Mouse (Mus musculus): ENCODE data around the gene Nlrp6. TPM values are rescaled to one million over a fixed set of nuclear protein-coding genes. Genes with fewer than 3 reads are reported as not detected.
A peak's percentile ranks its signal among the peaks of the same experiment; 100 is the strongest.
"Not testable (repeated sequence)": the region's sequence is repeated elsewhere in the genome, so short reads cannot be mapped to it uniquely, and the experiment has no call there.

Nlrp6 gene
- polyA plus RNA-seq, 1 experiment from 2014 or later, result 0.08 TPM

- TF ChIP-seq CTCF (IDR thresholded peaks at IDR 0.05; ENCODE audit: low read depth), result no peak
- H3K9me3 ChIP-seq (ENCODE audit: low read depth, low read length), result no peaks in the 10 kb centered on the region
- H3K4me3 ChIP-seq (ENCODE audit: low read depth, low read length), result no peak overlapping the region
- H3K9ac ChIP-seq, result no peak overlapping the region
- no peaks in the 10 kb centered on the region for H3K27me3 ChIP-seq (ENCODE audit: insufficient read depth, low read length)
- no peak for ATAC-seq (ENCODE audit: insufficient read depth)
- H3K4me2 ChIP-seq, result no peak overlapping the region
- no peak for DNase-seq
- peak overlapping the region; percentile 68; the same call in 1 of the 2 replicates for H3K27ac ChIP-seq (ENCODE audit: low read depth)
- H3K4me1 ChIP-seq (ENCODE audit: insufficient read depth), result 0 out of 2 replicates have a peak, but pooled peaks cover 10% of the 10 kb centered on the region
- 25% methylated on average over 7 of the region's 7 CpGs for WGBS
- H3K36me3 ChIP-seq (ENCODE audit: insufficient read depth), result no peaks in the 10 kb centered on the region
Measured at GRCm38 (mm10) chr7:140970931-140971330, 50.2 kb downstream of the Nlrp6 start.

- Histone ChIP-seq H3K27me3 (ENCODE audit: insufficient read depth, low read length) (no peaks in the 10 kb centered on the region), H3K9ac (no peak overlapping the region), H3K4me2 (no peak overlapping the region), H3K27ac (ENCODE audit: low read depth) (peak overlapping the region; percentile 68; the same call in 1 of the 2 replicates), H3K4me1 (ENCODE audit: insufficient read depth) (0 out of 2 replicates have a peak, but pooled peaks cover 10% of the 10 kb centered on the region), H3K9me3 (ENCODE audit: low read depth, low read length) (no peaks in the 10 kb centered on the region), H3K4me3 (ENCODE audit: low read depth, low read length) (no peak overlapping the region), H3K36me3 (ENCODE audit: insufficient read depth) (no peaks in the 10 kb centered on the region)
- DNase-seq (peak; percentile 77), ATAC-seq (ENCODE audit: insufficient read depth) (peak; percentile 58)
- no peak for TF ChIP-seq CTCF (IDR thresholded peaks at IDR 0.05; ENCODE audit: low read depth)
- WGBS, result 37% methylated on average over 8 of the region's 8 CpGs
Measured at GRCm38 (mm10) chr7:140971479-140972171, 50.9 kb downstream of the Nlrp6 start.

- Histone ChIP-seq H3K36me3 (ENCODE audit: insufficient read depth) (no peaks in the 10 kb centered on the region), H3K27ac (ENCODE audit: low read depth) (no peak overlapping the region; the same call in 1 of the 2 replicates), H3K4me2 (no peak overlapping the region), H3K9ac (no peak overlapping the region), H3K4me1 (ENCODE audit: insufficient read depth) (0 out of 2 replicates have a peak, but pooled peaks cover 7% of the 10 kb centered on the region), H3K9me3 (ENCODE audit: low read depth, low read length) (no peaks in the 10 kb centered on the region), H3K4me3 (ENCODE audit: low read depth, low read length) (no peak overlapping the region), H3K27me3 (ENCODE audit: insufficient read depth, low read length) (no peaks in the 10 kb centered on the region)
- WGBS, result 45% methylated on average over 14 of the region's 14 CpGs
- no peak for TF ChIP-seq CTCF (IDR thresholded peaks at IDR 0.05; ENCODE audit: low read depth)
- DNase-seq (no peak), ATAC-seq (ENCODE audit: insufficient read depth) (no peak)
Measured at GRCm38 (mm10) chr7:140973396-140974165, 52.9 kb downstream of the Nlrp6 start.

DNA sequence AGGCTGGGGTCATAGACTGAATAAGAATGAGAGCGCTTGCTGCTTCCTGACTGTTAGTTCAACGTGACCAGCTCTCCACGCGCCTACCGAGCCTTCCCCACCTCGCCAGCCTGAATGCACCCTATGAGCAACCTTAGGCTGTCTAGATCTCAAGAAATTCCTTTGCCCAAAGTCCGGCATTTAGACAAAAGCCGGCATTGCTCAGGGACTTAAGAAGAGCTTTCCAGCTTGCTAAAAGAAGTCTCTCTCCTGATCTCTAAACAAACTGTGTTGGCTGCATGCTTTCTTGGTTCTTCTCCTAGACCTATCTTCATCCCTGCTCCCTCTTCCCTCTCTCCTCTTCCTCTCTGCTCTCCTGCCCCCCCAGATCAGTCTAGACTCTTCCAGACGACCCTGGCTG lies 54.2 kb downstream of the Nlrp6 start:
- Histone ChIP-seq H3K9me3 (ENCODE audit: low read depth, low read length) (no peaks in the 10 kb centered on the region), H3K36me3 (ENCODE audit: insufficient read depth) (no peaks in the 10 kb centered on the region), H3K4me1 (ENCODE audit: insufficient read depth) (0 out of 2 replicates have a peak, but pooled peaks cover 4% of the 10 kb centered on the region), H3K4me2 (no peak overlapping the region), H3K27ac (ENCODE audit: low read depth) (no peak overlapping the region), H3K4me3 (ENCODE audit: low read depth, low read length) (no peak overlapping the region), H3K27me3 (ENCODE audit: insufficient read depth, low read length) (no peaks in the 10 kb centered on the region), H3K9ac (no peak overlapping the region)
- no peak for ATAC-seq (ENCODE audit: insufficient read depth)
- no peak for DNase-seq
- WGBS, result 20% methylated on average over 9 of the region's 9 CpGs
- TF ChIP-seq CTCF (IDR thresholded peaks at IDR 0.05; ENCODE audit: low read depth), result no peak

- Histone ChIP-seq H3K36me3 (ENCODE audit: insufficient read depth) (no peaks in the 10 kb centered on the region), H3K4me1 (ENCODE audit: insufficient read depth) (0 out of 2 replicates have a peak, but pooled peaks cover 4% of the 10 kb centered on the region), H3K27ac (ENCODE audit: low read depth) (no peak overlapping the region), H3K9ac (no peak overlapping the region), H3K9me3 (ENCODE audit: low read depth, low read length) (no peaks in the 10 kb centered on the region), H3K27me3 (ENCODE audit: insufficient read depth, low read length) (no peaks in the 10 kb centered on the region), H3K4me2 (no peak overlapping the region), H3K4me3 (ENCODE audit: low read depth, low read length) (no peak overlapping the region)
- WGBS, result 26% methylated on average over 3 of the region's 3 CpGs
- ATAC-seq (ENCODE audit: insufficient read depth) (no peak), DNase-seq (no peak)
- TF ChIP-seq CTCF (IDR thresholded peaks at IDR 0.05; ENCODE audit: low read depth), result no peak
Measured at GRCm38 (mm10) chr7:140975465-140975864, 54.8 kb downstream of the Nlrp6 start.

DNA sequence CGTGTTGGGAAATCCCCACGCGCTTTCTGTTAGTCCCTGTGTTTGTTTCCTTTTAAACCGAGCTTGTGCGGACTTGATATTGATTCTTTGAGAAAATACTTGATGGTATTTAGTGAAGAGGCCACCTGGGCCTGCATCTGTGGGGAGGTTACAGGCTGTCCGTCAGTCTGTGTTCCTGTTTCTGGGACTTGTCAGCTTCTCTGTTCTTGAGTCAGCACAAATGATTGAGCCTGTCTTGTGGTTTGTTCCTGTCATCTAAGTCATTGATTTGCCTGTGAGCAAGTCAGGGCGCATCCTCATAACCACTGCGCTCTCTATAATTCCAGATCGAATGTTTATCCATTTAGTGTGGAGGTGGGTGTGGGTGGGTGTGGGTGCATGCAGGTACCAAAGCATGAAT lies 56.0 kb downstream of the Nlrp6 start:
- not testable (repeated sequence) for ATAC-seq (ENCODE audit: insufficient read depth); H3K4me1 ChIP-seq (ENCODE audit: insufficient read depth); H3K4me3 ChIP-seq (ENCODE audit: low read depth, low read length); H3K9ac ChIP-seq; H3K9me3 ChIP-seq (ENCODE audit: low read depth, low read length); DNase-seq; H3K4me2 ChIP-seq; H3K36me3 ChIP-seq (ENCODE audit: insufficient read depth); H3K27ac ChIP-seq (ENCODE audit: low read depth); H3K27me3 ChIP-seq (ENCODE audit: insufficient read depth, low read length)
- 84% methylated on average over 9 of the region's 9 CpGs for WGBS

Other genes with a start within 250 kb of the Nlrp6 start
- gene Olfr45, start 239.0 kb upstream of the Nlrp6 start, polyA plus RNA-seq (2014; fragmentation: Nextera tagmentation; extraction: Ambion mirVana), result not detected in 2 replicates
- not detected in 2 replicates for gene Olfr541, start 223.6 kb upstream of the Nlrp6 start, polyA plus RNA-seq (2014; fragmentation: Nextera tagmentation; extraction: Ambion mirVana)
- gene Cyp2e1, start 157.2 kb upstream of the Nlrp6 start, polyA plus RNA-seq (2014; fragmentation: Nextera tagmentation; extraction: Ambion mirVana), result 0.09 TPM in 1 of 2 replicates, not detected in the other
- gene Syce1, start 133.1 kb upstream of the Nlrp6 start, polyA plus RNA-seq (2014; fragmentation: Nextera tagmentation; extraction: Ambion mirVana), result 0.68 TPM in 1 of 2 replicates, not detected in the other
- gene Zfp941, start 98.7 kb upstream of the Nlrp6 start, polyA plus RNA-seq (2014; fragmentation: Nextera tagmentation; extraction: Ambion mirVana), result 0.77 and 0.83 TPM in 2 replicates
- gene Urah, start 85.9 kb upstream of the Nlrp6 start, polyA plus RNA-seq (2014; fragmentation: Nextera tagmentation; extraction: Ambion mirVana), result 2.2 and 3.2 TPM in 2 replicates
- not detected in 2 replicates for gene Scgb1c1, start 75.4 kb upstream of the Nlrp6 start, polyA plus RNA-seq (2014; fragmentation: Nextera tagmentation; extraction: Ambion mirVana)
- 0.18 TPM in 1 of 2 replicates, not detected in the other for gene Odf3, start 73.1 kb upstream of the Nlrp6 start, polyA plus RNA-seq (2014; fragmentation: Nextera tagmentation; extraction: Ambion mirVana)
- not detected in 2 replicates for gene Gm45785, start 64.6 kb upstream of the Nlrp6 start, polyA plus RNA-seq (2014; fragmentation: Nextera tagmentation; extraction: Ambion mirVana)
- gene Ric8a, start 63.9 kb upstream of the Nlrp6 start, polyA plus RNA-seq (2014; fragmentation: Nextera tagmentation; extraction: Ambion mirVana), result 53.8 and 54.8 TPM in 2 replicates
- gene Bet1l, start 63.3 kb upstream of the Nlrp6 start, polyA plus RNA-seq (2014; fragmentation: Nextera tagmentation; extraction: Ambion mirVana), result 40.9 and 47.0 TPM in 2 replicates
- 139 and 167 TPM in 2 replicates for gene Psmd13, start 38.9 kb upstream of the Nlrp6 start, polyA plus RNA-seq (2014; fragmentation: Nextera tagmentation; extraction: Ambion mirVana)
- 16.6 and 18.2 TPM in 2 replicates for gene Sirt3, start 38.6 kb upstream of the Nlrp6 start, polyA plus RNA-seq (2014; fragmentation: Nextera tagmentation; extraction: Ambion mirVana)
- 1.7 TPM in 1 of 2 replicates, not detected in the other for gene Cox8b, start 20.5 kb upstream of the Nlrp6 start, polyA plus RNA-seq (2014; fragmentation: Nextera tagmentation; extraction: Ambion mirVana)
- 20.7 and 22.6 TPM in 2 replicates for gene Pgghg, start 20.5 kb downstream of the Nlrp6 start, polyA plus RNA-seq (2014; fragmentation: Nextera tagmentation; extraction: Ambion mirVana)
- gene Ifitm5, start 29.4 kb downstream of the Nlrp6 start, polyA plus RNA-seq (2014; fragmentation: Nextera tagmentation; extraction: Ambion mirVana), result 1.0 and 1.3 TPM in 2 replicates
- not detected in 2 replicates for gene Gm45717, start 35.0 kb downstream of the Nlrp6 start, polyA plus RNA-seq (2014; fragmentation: Nextera tagmentation; extraction: Ambion mirVana)
- 1,035 and 1,087 TPM in 2 replicates for gene Ifitm2, start 35.1 kb downstream of the Nlrp6 start, polyA plus RNA-seq (2014; fragmentation: Nextera tagmentation; extraction: Ambion mirVana)
- gene Ifitm1, start 46.3 kb downstream of the Nlrp6 start, polyA plus RNA-seq (2014; fragmentation: Nextera tagmentation; extraction: Ambion mirVana), result 35.4 and 42.5 TPM in 2 replicates
- 164 and 183 TPM in 2 replicates for gene Ifitm3, start 89.9 kb downstream of the Nlrp6 start, polyA plus RNA-seq (2014; fragmentation: Nextera tagmentation; extraction: Ambion mirVana)
- 0.49 and 1.1 TPM in 2 replicates for gene Ifitm6, start 97.0 kb downstream of the Nlrp6 start, polyA plus RNA-seq (2014; fragmentation: Nextera tagmentation; extraction: Ambion mirVana)
- gene Gm17387, start 108.2 kb downstream of the Nlrp6 start, polyA plus RNA-seq (2014; fragmentation: Nextera tagmentation; extraction: Ambion mirVana), result not detected in 2 replicates
- 5.6 and 7.1 TPM in 2 replicates for gene B4galnt4, start 140.2 kb downstream of the Nlrp6 start, polyA plus RNA-seq (2014; fragmentation: Nextera tagmentation; extraction: Ambion mirVana)
- gene Pkp3, start 157.3 kb downstream of the Nlrp6 start, polyA plus RNA-seq (2014; fragmentation: Nextera tagmentation; extraction: Ambion mirVana), result 7.5 and 8.7 TPM in 2 replicates
- gene Sigirr, start 179.7 kb downstream of the Nlrp6 start, polyA plus RNA-seq (2014; fragmentation: Nextera tagmentation; extraction: Ambion mirVana), result 7.8 and 9.8 TPM in 2 replicates
- 4.2 and 4.3 TPM in 2 replicates for gene Ano9, start 196.9 kb downstream of the Nlrp6 start, polyA plus RNA-seq (2014; fragmentation: Nextera tagmentation; extraction: Ambion mirVana)
- gene Ptdss2, start 201.5 kb downstream of the Nlrp6 start, polyA plus RNA-seq (2014; fragmentation: Nextera tagmentation; extraction: Ambion mirVana), result 50.6 and 57.7 TPM in 2 replicates